In genomic region chr4:126465843-126466242, GRCm38 (mm10) we compare ENCODE assay signal across 8 mouse cellular contexts. TPM values are rescaled to one million over a fixed set of nuclear protein-coding genes. Genes with fewer than 3 reads are reported as not detected.
DNase-seq lines count a peak whose midpoint lies in the region; ATAC-seq and TF ChIP-seq lines count a peak whose summit lies in the region.

No protein-coding gene starts in this region.

- TF ChIP-seq RAD21 in CH12.LX (IDR thresholded peaks at IDR 0.05; ENCODE audit: low read depth, low read length) = no peak; the same call in none of the 2 replicates

- no peak overlapping the region for H3K9ac ChIP-seq in CH12.LX (ENCODE audit: insufficient read depth, low read depth)
- H3K9ac ChIP-seq in embryonic facial prominence, embryonic 13.5 days = peak overlapping the region; percentile 55
- H3K9ac ChIP-seq in hindbrain, embryonic 13.5 days = peak overlapping the region; percentile 76
- no peak overlapping the region for H3K9ac ChIP-seq in liver, postnatal 0 days (replicated peaks)

- in situ Hi-C loops in CH12.LX (cut with MboI; ENCODE audit: low pct_ligation_motif_present, low pct_unique_long_range_greater_than_20kb, low sequenced_read_pairs) = loop anchor here (10.0 kb wide), 1 partner anchor 131 kb away; no protein-coding TSS in a partner anchor

- no peak for TF ChIP-seq POLR2A in CH12.LX (IDR thresholded peaks at IDR 0.05; ENCODE audit: low read depth, low read length)

- TF ChIP-seq CTCF in CH12.LX (conservative IDR thresholded peaks at IDR 0.05 in 1 of 2, IDR thresholded peaks at IDR 0.05 in 1 of 2; ENCODE audit: low read depth in 2 of 2, low read length in 2 of 2) = no peak
- TF ChIP-seq CTCF in liver, postnatal 0 days (IDR thresholded peaks at IDR 0.05; ENCODE audit: low read depth) = no peak

- TF ChIP-seq EP300 in CH12.LX (IDR thresholded peaks at IDR 0.05; ENCODE audit: low read length) = no peak
- TF ChIP-seq EP300 in liver, postnatal 0 days (IDR thresholded peaks at IDR 0.05; ENCODE audit: low read depth) = no peak

- peak overlapping the region; percentile 46 for H3K4me2 ChIP-seq in CH12.LX (ENCODE audit: insufficient read depth, low read depth, poor library complexity, severe bottlenecking)
- peak overlapping the region; percentile 70 for H3K4me2 ChIP-seq in embryonic facial prominence, embryonic 13.5 days
- H3K4me2 ChIP-seq in hindbrain, embryonic 13.5 days = peak overlapping the region; percentile 69
- 0 out of 2 replicates have a peak overlapping the region, but pooled peaks have one; percentile 2 for H3K4me2 ChIP-seq in liver, postnatal 0 days (ENCODE audit: low read depth, low read length)

- peaks cover 18% of the 10 kb centered on the region for H3K79me2 ChIP-seq in CH12.LX (replicated peaks; ENCODE audit: control insufficient read depth, extremely low read depth, insufficient read depth, poor library complexity, severe bottlenecking)

- H3K9me3 ChIP-seq in CH12.LX (replicated peaks; ENCODE audit: low read length) = no peaks in the 10 kb centered on the region
- no peaks in the 10 kb centered on the region for H3K9me3 ChIP-seq in embryonic facial prominence, embryonic 13.5 days
- no peaks in the 10 kb centered on the region for H3K9me3 ChIP-seq in hindbrain, embryonic 13.5 days
- no peaks in the 10 kb centered on the region for H3K9me3 ChIP-seq in liver, postnatal 0 days (ENCODE audit: low read length)

- no peak overlapping the region; the same call in 1 of the 2 replicates for H3K27ac ChIP-seq in CH12.LX (ENCODE audit: insufficient read depth, low read depth)
- H3K27ac ChIP-seq in embryonic facial prominence, embryonic 13.5 days = peak overlapping the region; percentile 41
- peak overlapping the region; percentile 99 for H3K27ac ChIP-seq in hindbrain, embryonic 13.5 days
- no peak overlapping the region for H3K27ac ChIP-seq in liver, postnatal 0 days (ENCODE audit: low read depth)

- DNase-seq in cerebellum, adult 11-12 months = peak; percentile 33
- DNase-seq in CH12.LX (ENCODE audit: extremely low read depth) (peak; percentile 83), MN1 (ENCODE audit: low spot score) (no peak)
- peak; percentile 27 for DNase-seq in liver, postnatal 0 days
- DNase-seq in right cerebral cortex, postnatal 14 days = peak; percentile 48

- H3K4me1 ChIP-seq in CH12.LX (ENCODE audit: control insufficient read depth in 1 of 2, insufficient read depth in 2 of 2) = peaks cover 16 to 50% of the 10 kb centered on the region in 2 experiments; a peak in 3 of 4 replicates
- H3K4me1 ChIP-seq in embryonic facial prominence, embryonic 13.5 days = peaks cover 34% of the 10 kb centered on the region
- H3K4me1 ChIP-seq in hindbrain, embryonic 13.5 days (replicated peaks) = peaks cover 57% of the 10 kb centered on the region
- H3K4me1 ChIP-seq in liver, postnatal 0 days (ENCODE audit: insufficient read depth) = peaks cover 21% of the 10 kb centered on the region

- no peak overlapping the region for H3K4me3 ChIP-seq in CH12.LX (replicated peaks in 1 of 3; ENCODE audit: low read depth in 2 of 3, low read length in 2 of 3, poor library complexity in 1 of 3)
- H3K4me3 ChIP-seq in embryonic facial prominence, embryonic 13.5 days = peak overlapping the region; percentile 18
- peak overlapping the region; percentile 96 for H3K4me3 ChIP-seq in hindbrain, embryonic 13.5 days
- no peak overlapping the region for H3K4me3 ChIP-seq in liver, postnatal 0 days (ENCODE audit: low read depth, low read length)

- WGBS in embryonic facial prominence, embryonic 13.5 days = 6% methylated on average over 8 of the region's 8 CpGs
- WGBS in hindbrain, embryonic 13.5 days = 1% methylated on average over 8 of the region's 8 CpGs
- WGBS in liver, postnatal 0 days (ENCODE audit: insufficient replicate concordance) = 20% methylated on average over 8 of the region's 8 CpGs

- no peak for ATAC-seq in cerebellum, adult (ENCODE audit: insufficient number of reproducible peaks, low FRiP score, low TSS enrichment)
- ATAC-seq in embryonic facial prominence, embryonic 13.5 days (ENCODE audit: insufficient number of reproducible peaks, insufficient read depth, low FRiP score, low TSS enrichment, low read depth) = peak; percentile 46; the same call in 1 of the 2 replicates
- ATAC-seq in hindbrain, embryonic 13.5 days (ENCODE audit: low FRiP score) = peak; percentile 43
- no peak for ATAC-seq in liver, postnatal 0 days

- dilution Hi-C loops in CH12.LX (cut with MboI; ENCODE audit: extremely low pct_ligation_motif_present, extremely low pct_unique_long_range_greater_than_20kb, low sequenced_read_pairs) = no loop called here

- H3K27me3 ChIP-seq in CH12.LX (replicated peaks) = no peaks in the 10 kb centered on the region
- H3K27me3 ChIP-seq in embryonic facial prominence, embryonic 13.5 days = no peaks in the 10 kb centered on the region
- H3K27me3 ChIP-seq in hindbrain, embryonic 13.5 days = no peaks in the 10 kb centered on the region
- H3K27me3 ChIP-seq in liver, postnatal 0 days (ENCODE audit: insufficient read depth, low read length) = no peaks in the 10 kb centered on the region

- H3K36me3 ChIP-seq in CH12.LX (replicated peaks in 1 of 2; ENCODE audit: control insufficient read depth in 1 of 2, insufficient read depth in 1 of 2, low read length in 1 of 2) = peaks cover 2 to 17% of the 10 kb centered on the region in 2 experiments
- 0 out of 2 replicates have a peak, but pooled peaks cover under 1% of the 10 kb centered on the region for H3K36me3 ChIP-seq in embryonic facial prominence, embryonic 13.5 days
- H3K36me3 ChIP-seq in hindbrain, embryonic 13.5 days = no peaks in the 10 kb centered on the region; the same call in 1 of the 2 replicates
- no peaks in the 10 kb centered on the region for H3K36me3 ChIP-seq in liver, postnatal 0 days (replicated peaks; ENCODE audit: insufficient read depth, low read length)

TF ChIP-seq in CH12.LX, 34 proteins besides CTCF, POLR2A, EP300 and RAD21:
- 0 out of 2 replicates have a peak, but pooled peaks have one; percentile 13 for TF ChIP-seq NRF1 (IDR thresholded peaks at IDR 0.05; ENCODE audit: low read depth, low read length)
- TF ChIP-seq CHD2 (IDR thresholded peaks at IDR 0.05; ENCODE audit: low read length) = peak; percentile 64
- no peak for TF ChIP-seq POLR2AphosphoS2 (IDR thresholded peaks at IDR 0.05; ENCODE audit: low read depth, low read length)
- TF ChIP-seq SIN3A (IDR thresholded peaks at IDR 0.05; ENCODE audit: low read length) = peak; percentile 53; the same call in 1 of the 2 replicates
- peak; percentile 58; the same call in 1 of the 2 replicates for TF ChIP-seq TCF12 (IDR thresholded peaks at IDR 0.05; ENCODE audit: low read depth, low read length)
- peak; percentile 81 for TF ChIP-seq MAZ (IDR thresholded peaks at IDR 0.05; ENCODE audit: low read depth, low read length)
- peak; percentile 28; the same call in 1 of the 2 replicates for TF ChIP-seq ETS1 (conservative IDR thresholded peaks at IDR 0.05; ENCODE audit: low read depth, low read length)
- 0 out of 2 replicates have a peak, but pooled peaks have one; percentile 3 for TF ChIP-seq MXI1 (IDR thresholded peaks at IDR 0.05; ENCODE audit: low read depth, low read length)
- TF ChIP-seq IRF4 (IDR thresholded peaks at IDR 0.05; ENCODE audit: low read depth, low read length) = peak; percentile 62
- TF ChIP-seq ZMIZ1 (IDR thresholded peaks at IDR 0.05; ENCODE audit: low read depth, low read length) = no peak
- TF ChIP-seq ZC3H11A (IDR thresholded peaks at IDR 0.05; ENCODE audit: low read depth, low read length) = no peak
- peak; percentile 35; the same call in 1 of the 2 replicates for TF ChIP-seq ELF1 (IDR thresholded peaks at IDR 0.05; ENCODE audit: low read depth, low read length)
- TF ChIP-seq CHD1 (IDR thresholded peaks at IDR 0.05; ENCODE audit: low read depth, low read length) = no peak
- 0 out of 2 replicates have a peak, but pooled peaks have one; percentile 44 for TF ChIP-seq MEF2A (IDR thresholded peaks at IDR 0.05; ENCODE audit: borderline replicate concordance, low read depth, low read length)

RNA-seq across cellular contexts. Expression of gene Ago1, which starts 2.5 kb away (rescaled TPM):
- 10.8 and 10.9 TPM in 2 replicates for total RNA-seq in CH12.LX (2012; rRNA removed)
- total RNA-seq in CH12.LX (2014; rRNA removed) = 6.2 and 6.9 TPM in 2 replicates
- 23.1 and 29.0 TPM in 2 replicates for polyA plus RNA-seq in CH12.LX (2012; ENCODE audit: insufficient read length, low read depth)
- 7.4 and 8.1 TPM in 2 replicates for polyA plus RNA-seq in embryonic facial prominence, embryonic 13.5 days (2015; fragmentation: Nextera tagmentation; extraction: Ambion mirVana)
- 13.5 and 15.3 TPM in 2 replicates for polyA plus RNA-seq in hindbrain, embryonic 13.5 days (2015; fragmentation: Nextera tagmentation; extraction: Ambion mirVana)
- polyA plus RNA-seq in liver, postnatal 0 days (2015; fragmentation: Nextera tagmentation; extraction: Ambion mirVana) = 0.94 and 0.97 TPM in 2 replicates

RNA-seq across cellular contexts. Expression of gene Ago3, which starts 36.5 kb away (rescaled TPM):
- total RNA-seq in CH12.LX (2012; rRNA removed) (6.7 and 6.9 TPM in 2 replicates), CH12.LX (2014; rRNA removed) (4.6 and 5.3 TPM in 2 replicates)
- polyA plus RNA-seq in CH12.LX (2012; ENCODE audit: insufficient read length, low read depth) = 3.8 and 5.3 TPM in 2 replicates
- 20.1 and 24.9 TPM in 2 replicates for polyA plus RNA-seq in embryonic facial prominence, embryonic 13.5 days (2015; fragmentation: Nextera tagmentation; extraction: Ambion mirVana)
- polyA plus RNA-seq in hindbrain, embryonic 13.5 days (2015; fragmentation: Nextera tagmentation; extraction: Ambion mirVana) = 15.7 and 18.2 TPM in 2 replicates
- polyA plus RNA-seq in liver, postnatal 0 days (2015; fragmentation: Nextera tagmentation; extraction: Ambion mirVana) = 3.8 and 5.2 TPM in 2 replicates

Comparison
In these comparisons a context has a peak if more than half of its experiments do, and no peak if none do; other contexts are left out.
1. ATAC-seq: peak in embryonic facial prominence, embryonic 13.5 days (single experiment) and hindbrain, embryonic 13.5 days (single experiment); none in cerebellum, adult (single experiment) and liver, postnatal 0 days (single experiment).
2. H3K27ac ChIP-seq: peak in embryonic facial prominence, embryonic 13.5 days (single experiment) and hindbrain, embryonic 13.5 days (single experiment); none in CH12.LX (single experiment) and liver, postnatal 0 days (single experiment).
3. H3K4me2 ChIP-seq: peak in every context shown above with its lines; median percentile 70 in embryonic facial prominence, embryonic 13.5 days; 69 in hindbrain, embryonic 13.5 days; 46 in CH12.LX; 2 in liver, postnatal 0 days.
4. H3K4me3 ChIP-seq: peak in embryonic facial prominence, embryonic 13.5 days (single experiment) and hindbrain, embryonic 13.5 days (single experiment); none in CH12.LX (0 of 3) and liver, postnatal 0 days (single experiment).
5. H3K9ac ChIP-seq: peak in embryonic facial prominence, embryonic 13.5 days (single experiment) and hindbrain, embryonic 13.5 days (single experiment); none in CH12.LX (single experiment) and liver, postnatal 0 days (single experiment).